Mouse (Mus musculus) C2C12 (cell line): ENCODE measurements around the gene Ezr.

ENCODE experiments used
- CTCF ChIP-seq: IDR thresholded peaks from one replicate; pipeline ENCODE4 v1.5.1; 2011; ENCODE audit not compliant: control insufficient read depth, insufficient read depth, insufficient read length
- USF1 ChIP-seq: IDR thresholded peaks from one replicate; pipeline ENCODE4 v1.6.1; 2011; ENCODE audit warnings: low read depth, mild to moderate bottlenecking, control low read depth, moderate library complexity

- TF ChIP-seq CTCF (no peak), USF1 (no peak)
These were observed 26.1 kb upstream of the Ezr start for GRCm38 (mm10) chr17:6808521-6809165.
